Mouse (Mus musculus): ENCODE measurements at regions not wholly inside any gene's neighbourhood (a gene's known extent, or its start where the extent isn't known, plus 50 kb on each side); places are given as distances from the start of the nearest gene placed in this dataset.

GRCm38 (mm10) chr6:143336574-143336973 lies 169.6 kb downstream of the Etnk1 start:
- TF ChIP-seq CHD1 (IDR thresholded peaks at IDR 0.05; ENCODE audit: low read depth, low read length) = no peak
- no peak for TF ChIP-seq CTCF (conservative IDR thresholded peaks at IDR 0.05 in 1 of 2, IDR thresholded peaks at IDR 0.05 in 1 of 2; ENCODE audit: low read depth in 2 of 2, low read length in 2 of 2)
- no peak for TF ChIP-seq MAFK (IDR thresholded peaks at IDR 0.05; ENCODE audit: insufficient replicate concordance, low read length)
- no peak for TF ChIP-seq POLR2A (IDR thresholded peaks at IDR 0.05; ENCODE audit: low read depth, low read length)
- no peak for TF ChIP-seq EP300 (IDR thresholded peaks at IDR 0.05; ENCODE audit: low read length)
- no peak for TF ChIP-seq ZNF384 (IDR thresholded peaks at IDR 0.05; ENCODE audit: low read depth, low read length)
- no peak for TF ChIP-seq MAZ (IDR thresholded peaks at IDR 0.05; ENCODE audit: low read depth, low read length)
- TF ChIP-seq NRF1 (IDR thresholded peaks at IDR 0.05; ENCODE audit: low read depth, low read length) = no peak
- no peak for TF ChIP-seq ETS1 (conservative IDR thresholded peaks at IDR 0.05; ENCODE audit: low read depth, low read length)
- no peak for TF ChIP-seq TBP (conservative IDR thresholded peaks at IDR 0.05; ENCODE audit: low read depth, low read length)
- TF ChIP-seq MAX (IDR thresholded peaks at IDR 0.05; ENCODE audit: low read length) = no peak
- TF ChIP-seq POLR2AphosphoS2 (IDR thresholded peaks at IDR 0.05; ENCODE audit: low read depth, low read length) = no peak
- TF ChIP-seq GABPA (IDR thresholded peaks at IDR 0.05; ENCODE audit: insufficient replicate concordance, low read depth, low read length) = no peak
- no peak for TF ChIP-seq JUND (conservative IDR thresholded peaks at IDR 0.05; ENCODE audit: low read depth, low read length)

Measured in CH12.LX (cell line).